Mouse (Mus musculus) E14TG2a.4 (cell line): Measurements from ENCODE around the gene Tars2.

ENCODE experiments used
- CTCF ChIP-seq: conservative IDR thresholded peaks from 2 replicates; pipeline ENCODE4 v1.5.1; 2014; ENCODE audit warnings: low read length
- POU5F1 ChIP-seq: IDR thresholded peaks from 2 replicates; pipeline ENCODE4 v1.6.1; 2014; ENCODE audit warnings: low read length, borderline replicate concordance

GRCm38 (mm10) chr3:95698286-95698685 lies 61.7 kb downstream of the Tars2 start:
- TF ChIP-seq CTCF, result no peak
- TF ChIP-seq POU5F1, result no peak
